Mouse (Mus musculus) embryonic facial prominence, embryonic 14.5 days (tissue): ENCODE data around the gene Ppp1r17. TPM values are rescaled to one million over a fixed set of nuclear protein-coding genes. Genes with fewer than 3 reads are reported as not detected.
A peak's percentile ranks its signal among the peaks of the same experiment; 100 is the strongest.

ENCODE experiments used
- ATAC-seq: fragments of 200-750 bp; cut with Nextera tagmentation; 2 replicates; pipeline ENCODE4 v1.8.0; 2017; ENCODE audit warnings: low read depth, moderate number of reproducible peaks, moderate TSS enrichment
- DNase-seq: peaks from one replicate; pipeline ENCODE4 v3.0.0-alpha.2; 2015; ENCODE audit warnings: low spot score
- H3K27ac ChIP-seq: fragments of 300-500 bp; sonication (generic); replicated peaks from 2 replicates; pipeline ENCODE4 v1.5.1; 2014; ENCODE audit warnings: low read depth, mild to moderate bottlenecking, low read length, moderate library complexity
- H3K27me3 ChIP-seq: fragments of 300-500 bp; sonication (generic); replicated peaks from 2 replicates; pipeline ENCODE4 v1.6.1; 2014; ENCODE audit warnings: low read length; ENCODE audit not compliant: control insufficient read depth, insufficient read depth
- H3K36me3 ChIP-seq: fragments of 300-500 bp; sonication (generic); 2 replicates; pipeline ENCODE4 v1.6.1; 2014; ENCODE audit warnings: low read length, mixed read lengths; ENCODE audit not compliant: control insufficient read depth, insufficient read depth
- H3K4me1 ChIP-seq: fragments of 300-500 bp; sonication (generic); 2 replicates; pipeline ENCODE4 v1.6.1; 2014; ENCODE audit warnings: antibody characterized with exemption, low read length; ENCODE audit not compliant: control insufficient read depth, insufficient read depth
- H3K4me2 ChIP-seq: fragments of 300-500 bp; sonication (generic); 2 replicates; pipeline ENCODE4 v1.6.1; 2014; ENCODE audit warnings: low read depth, mild to moderate bottlenecking, low read length, moderate library complexity, mixed read lengths
- H3K4me3 ChIP-seq: fragments of 300-500 bp; sonication (generic); 2 replicates; pipeline ENCODE4 v1.5.1; 2014; ENCODE audit warnings: low read depth, mild to moderate bottlenecking, low read length
- H3K9ac ChIP-seq: fragments of 300-500 bp; sonication (generic); 2 replicates; pipeline ENCODE4 v1.6.1; 2014; ENCODE audit warnings: low read depth, mild to moderate bottlenecking, low read length, moderate library complexity, mixed read lengths
- H3K9me3 ChIP-seq: fragments of 300-500 bp; sonication (generic); 2 replicates; pipeline ENCODE4 v1.6.1; 2016; ENCODE audit warnings: low read length; ENCODE audit not compliant: control insufficient read depth
- WGBS: fragments of 180-500 bp; shearing (Covaris S2); extraction: QIAGEN DNeasy Blood & Tissue Kit; methylation state at CpG from one replicate; pipeline ENCODE4 v1.1.7; 2014; 5-methylcytosine and 5-hydroxymethylcytosine counted together
- polyA plus RNA-seq: library from polyadenylated mRNA; unstranded; fragments of >200 nt; fragmentation: Nextera tagmentation; extraction: Ambion mirVana; gene quantifications from 2 replicates; pipeline ENCODE4 v1.2.1, GENCODE M21; 2014

Ppp1r17 gene
- polyA plus RNA-seq, 1 experiment from 2014 or later, result 0.22 TPM

- Histone ChIP-seq H3K9ac (no peak overlapping the region), H3K27ac (no peak overlapping the region), H3K27me3 (no peaks in the 10 kb centered on the region), H3K4me2 (no peak overlapping the region), H3K36me3 (no peaks in the 10 kb centered on the region), H3K9me3 (no peaks in the 10 kb centered on the region), H3K4me3 (no peak overlapping the region), H3K4me1 (no peaks in the 10 kb centered on the region)
- WGBS, result 40% methylated on average over 5 of the region's 5 CpGs
- ATAC-seq, result no peak
- DNase-seq, result no peak
Observed at GRCm38 (mm10) chr6:56029986-56030385, 12.7 kb downstream of the Ppp1r17 start.

GRCm38 (mm10) chr6:56032231-56032630 is 14.9 kb downstream of the Ppp1r17 start:
- 52% methylated on average over 2 of the region's 2 CpGs for WGBS
- H3K36me3 ChIP-seq, result no peaks in the 10 kb centered on the region

GRCm38 (mm10) chr6:56035054-56035453 is 17.8 kb downstream of the Ppp1r17 start:
- Histone ChIP-seq H3K4me2 (no peak overlapping the region), H3K36me3 (no peaks in the 10 kb centered on the region), H3K9ac (no peak overlapping the region), H3K4me3 (no peak overlapping the region), H3K9me3 (no peaks in the 10 kb centered on the region), H3K27me3 (no peaks in the 10 kb centered on the region), H3K27ac (no peak overlapping the region), H3K4me1 (no peaks in the 10 kb centered on the region)
- WGBS, result 74% methylated on average over 10 of the region's 10 CpGs
- ATAC-seq (no peak), DNase-seq (no peak)

More at GRCm38 (mm10) chr6:56032231-56032630, 14.9 kb downstream of the Ppp1r17 start:
- no peaks in the 10 kb centered on the region for H3K27me3 ChIP-seq
- H3K4me2 ChIP-seq, result no peak overlapping the region
- no peaks in the 10 kb centered on the region for H3K4me1 ChIP-seq
- no peak overlapping the region for H3K9ac ChIP-seq
- no peak for ATAC-seq
- H3K4me3 ChIP-seq, result no peak overlapping the region
- peak; percentile 44 for DNase-seq
- no peaks in the 10 kb centered on the region for H3K9me3 ChIP-seq
- H3K27ac ChIP-seq, result no peak overlapping the region

- no peak for ATAC-seq
- 68% methylated on average over 4 of the region's 4 CpGs for WGBS
- no peaks in the 10 kb centered on the region for H3K36me3 ChIP-seq
Observed at GRCm38 (mm10) chr6:56039476-56040055, 22.3 kb downstream of the Ppp1r17 start.

GRCm38 (mm10) chr6:56044270-56044669 is 27.0 kb downstream of the Ppp1r17 start:
- no peaks in the 10 kb centered on the region for H3K9me3 ChIP-seq
- H3K4me1 ChIP-seq, result no peaks in the 10 kb centered on the region
- no peak overlapping the region for H3K9ac ChIP-seq
- no peak overlapping the region for H3K27ac ChIP-seq
- DNase-seq (no peak), ATAC-seq (no peak)
- 47% methylated on average over 5 of the region's 5 CpGs for WGBS
- no peak overlapping the region for H3K4me2 ChIP-seq
- no peaks in the 10 kb centered on the region for H3K27me3 ChIP-seq
- H3K36me3 ChIP-seq, result no peaks in the 10 kb centered on the region
- H3K4me3 ChIP-seq, result no peak overlapping the region

More at GRCm38 (mm10) chr6:56039476-56040055, 22.3 kb downstream of the Ppp1r17 start:
- Histone ChIP-seq H3K4me3 (no peak overlapping the region), H3K4me1 (no peaks in the 10 kb centered on the region), H3K9me3 (no peaks in the 10 kb centered on the region), H3K4me2 (no peak overlapping the region), H3K9ac (no peak overlapping the region), H3K27ac (no peak overlapping the region), H3K27me3 (no peaks in the 10 kb centered on the region)
- DNase-seq, result no peak

- WGBS, result 93% methylated on average over 1 of the region's 1 CpGs
- no peak for ATAC-seq
Observed at GRCm38 (mm10) chr6:56044716-56045115, 27.4 kb downstream of the Ppp1r17 start.

GRCm38 (mm10) chr6:56048580-56048979 is 31.3 kb downstream of the Ppp1r17 start:
- H3K4me2 ChIP-seq, result no peak overlapping the region
- H3K4me1 ChIP-seq, result no peaks in the 10 kb centered on the region
- no peak overlapping the region for H3K9ac ChIP-seq
- no peaks in the 10 kb centered on the region for H3K36me3 ChIP-seq
- DNase-seq (no peak), ATAC-seq (no peak)
- H3K4me3 ChIP-seq, result no peak overlapping the region
- H3K27me3 ChIP-seq, result no peaks in the 10 kb centered on the region
- no peaks in the 10 kb centered on the region for H3K9me3 ChIP-seq
- H3K27ac ChIP-seq, result no peak overlapping the region
- 87% methylated on average over 3 of the region's 3 CpGs for WGBS

More at GRCm38 (mm10) chr6:56044716-56045115, 27.4 kb downstream of the Ppp1r17 start:
- Histone ChIP-seq H3K27ac (no peak overlapping the region), H3K36me3 (no peaks in the 10 kb centered on the region), H3K4me2 (no peak overlapping the region), H3K4me1 (no peaks in the 10 kb centered on the region), H3K9me3 (no peaks in the 10 kb centered on the region), H3K4me3 (no peak overlapping the region), H3K9ac (no peak overlapping the region), H3K27me3 (no peaks in the 10 kb centered on the region)
- no peak for DNase-seq

GRCm38 (mm10) chr6:56049104-56049503 is 31.8 kb downstream of the Ppp1r17 start:
- Histone ChIP-seq H3K36me3 (no peaks in the 10 kb centered on the region), H3K9ac (no peak overlapping the region), H3K9me3 (no peaks in the 10 kb centered on the region), H3K27ac (no peak overlapping the region), H3K27me3 (no peaks in the 10 kb centered on the region), H3K4me1 (no peaks in the 10 kb centered on the region), H3K4me2 (no peak overlapping the region), H3K4me3 (no peak overlapping the region)
- ATAC-seq, result peak; percentile 44; the same call in 1 of the 2 replicates
- WGBS, result 24% methylated on average over 4 of the region's 4 CpGs
- peak; percentile 59 for DNase-seq

GRCm38 (mm10) chr6:56063736-56064135 is 46.4 kb downstream of the Ppp1r17 start:
- H3K27ac ChIP-seq, result no peak overlapping the region
- H3K4me3 ChIP-seq, result no peak overlapping the region
- no peak for DNase-seq
- no peaks in the 10 kb centered on the region for H3K27me3 ChIP-seq
- no peaks in the 10 kb centered on the region for H3K4me1 ChIP-seq
- ATAC-seq, result no peak
- H3K9ac ChIP-seq, result no peak overlapping the region
- no peaks in the 10 kb centered on the region for H3K36me3 ChIP-seq
- no peak overlapping the region for H3K4me2 ChIP-seq
- no peaks in the 10 kb centered on the region for H3K9me3 ChIP-seq
